Mouse (Mus musculus) inflammation-experienced regulatory T-cells (primary cell): ENCODE data around the gene Golga1. TPM values are rescaled to one million over a fixed set of nuclear protein-coding genes. Genes with fewer than 3 reads are reported as not detected.

Experiments
- polyA plus RNA-seq, 2 experiments: library from polyadenylated mRNA; unstranded; fragments of 100-300 nt; shearing (Covaris generic); gene quantifications; one replicate each; pipeline ENCODE4 v1.2.1; 2017

Golga1 gene
- 10 to 100 TPM; 36.6 to 40.3 TPM for polyA plus RNA-seq

GRCm38 (mm10) chr2:39065400-39065987 lies at the start of gene Golga1:
Golga1 (minus strand) TSS chr2:39065541.

GRCm38 (mm10) chr2:39005574-39006079 lies 59.7 kb downstream of the Golga1 start, which contains the start of gene Rpl35:
Rpl35 (minus strand) TSS chr2:39005624.

GRCm38 (mm10) chr2:39004880-39005435 lies 60.4 kb downstream of the Golga1 start, which contains the start of gene Arpc5l:
Arpc5l (plus strand) TSS chr2:39005348.

GRCm38 (mm10) chr2:38997386-38998374 lies 67.7 kb downstream of the Golga1 start, which contains the start of gene Wdr38:
Wdr38 (plus strand) TSS chr2:38997476.

Other genes with a start within 250 kb of the Golga1 start
- gene Nr6a1, start 137.9 kb downstream of the Golga1 start, polyA plus RNA-seq, result 1 to 10 TPM in 1 of 2 experiments, under 1 TPM in 1; 0.58 to 1.8 TPM
- under 1 TPM; 0.04 to 0.72 TPM for gene Olfml2a, start 133.6 kb downstream of the Golga1 start, polyA plus RNA-seq
- gene Wdr38, start 68.1 kb downstream of the Golga1 start, polyA plus RNA-seq, result 1 to 10 TPM; 1.0 to 2.2 TPM
- 100 to 1,000 TPM; 158 to 191 TPM for gene Arpc5l, start 60.2 kb downstream of the Golga1 start, polyA plus RNA-seq
- gene Rpl35, start 59.9 kb downstream of the Golga1 start, polyA plus RNA-seq, result 100 to 1,000 TPM; 351 to 416 TPM
- 10 to 100 TPM; 14.4 to 24.0 TPM for gene Scai, start 125.2 kb upstream of the Golga1 start, polyA plus RNA-seq
- gene Ppp6c, start 160.9 kb upstream of the Golga1 start, polyA plus RNA-seq, result 100 to 1,000 TPM; 113 to 117 TPM